Mouse (Mus musculus): ENCODE results near the gene Hdac4. TPM values are rescaled to one million over a fixed set of nuclear protein-coding genes. Genes with fewer than 3 reads are reported as not detected.

Hdac4 gene
- polyA plus RNA-seq, 1 experiment from 2014 or later, result 25.3 TPM

DNA sequence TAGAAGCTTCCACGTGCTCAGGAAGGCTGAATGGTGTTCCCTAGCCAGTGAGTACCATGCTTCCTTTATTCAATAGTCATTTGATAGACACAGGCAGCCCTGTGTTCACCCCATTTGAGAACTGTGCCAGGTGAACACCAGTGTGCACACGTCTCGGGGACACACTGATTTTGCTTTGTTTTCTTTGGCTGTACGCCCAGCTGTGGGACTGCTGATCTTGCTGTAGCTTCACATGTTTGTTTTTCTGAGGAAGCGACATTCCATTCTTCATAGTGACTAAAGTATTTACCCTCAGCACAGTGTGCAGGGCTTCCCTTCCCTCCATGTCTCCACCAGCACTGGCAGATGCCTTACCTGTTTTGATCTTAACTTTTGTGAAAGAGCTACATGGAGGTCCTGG, 312.4 kb downstream of the Hdac4 start:
- WGBS, result 74% methylated on average over 5 of the region's 5 CpGs
- H3K9ac ChIP-seq (ENCODE audit: low read depth, low read length), result no peak overlapping the region
- no peak overlapping the region for H3K4me3 ChIP-seq (ENCODE audit: low read depth, low read length)
- no peak for ATAC-seq
- H3K27me3 ChIP-seq (ENCODE audit: control insufficient read depth, insufficient read depth, low read depth, low read length), result no peaks in the 10 kb centered on the region
- H3K4me1 ChIP-seq (ENCODE audit: control insufficient read depth, insufficient read depth, low read length), result peaks cover 3% of the 10 kb centered on the region; the same call in 1 of the 2 replicates
- no peak overlapping the region for H3K27ac ChIP-seq (ENCODE audit: low read length)
- no peaks in the 10 kb centered on the region for H3K36me3 ChIP-seq (ENCODE audit: control insufficient read depth, insufficient read depth, low read length)
- H3K4me2 ChIP-seq (ENCODE audit: low read length), result no peak overlapping the region
- H3K9me3 ChIP-seq (replicated peaks; ENCODE audit: control insufficient read depth, low read length, poor library complexity, severe bottlenecking), result no peaks in the 10 kb centered on the region; the same call in 1 of the 2 replicates

DNA sequence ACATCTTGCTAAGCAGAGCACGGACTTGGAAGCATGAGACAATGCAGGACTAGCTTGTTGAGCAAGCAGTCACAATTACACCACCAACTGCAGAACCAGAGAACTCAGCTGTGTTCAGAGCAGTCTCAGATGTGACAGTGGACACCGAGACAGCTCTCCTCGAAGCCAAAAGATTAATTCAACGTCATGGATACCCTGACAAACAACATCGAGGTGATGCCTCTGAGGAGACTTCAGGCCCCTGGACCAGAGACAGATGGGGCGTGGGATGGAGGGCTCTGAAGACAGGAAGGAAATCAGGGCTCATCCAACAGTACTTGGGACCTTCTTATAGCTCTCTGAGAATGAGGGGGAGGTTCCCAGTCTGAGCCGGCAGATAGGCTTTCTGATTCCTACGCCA, 314.6 kb downstream of the Hdac4 start:
- Histone ChIP-seq H3K36me3 (ENCODE audit: control insufficient read depth, insufficient read depth, low read length) (no peaks in the 10 kb centered on the region), H3K9me3 (replicated peaks; ENCODE audit: control insufficient read depth, low read length, poor library complexity, severe bottlenecking) (no peaks in the 10 kb centered on the region; the same call in 1 of the 2 replicates), H3K4me2 (ENCODE audit: low read length) (no peak overlapping the region), H3K4me1 (ENCODE audit: control insufficient read depth, insufficient read depth, low read length) (peaks cover 3% of the 10 kb centered on the region; the same call in 1 of the 2 replicates), H3K27ac (ENCODE audit: low read length) (no peak overlapping the region), H3K27me3 (ENCODE audit: control insufficient read depth, insufficient read depth, low read depth, low read length) (no peaks in the 10 kb centered on the region), H3K4me3 (ENCODE audit: low read depth, low read length) (no peak overlapping the region), H3K9ac (ENCODE audit: low read depth, low read length) (no peak overlapping the region)
- WGBS, result 80% methylated on average over 8 of the region's 8 CpGs
- no peak for ATAC-seq

DNA sequence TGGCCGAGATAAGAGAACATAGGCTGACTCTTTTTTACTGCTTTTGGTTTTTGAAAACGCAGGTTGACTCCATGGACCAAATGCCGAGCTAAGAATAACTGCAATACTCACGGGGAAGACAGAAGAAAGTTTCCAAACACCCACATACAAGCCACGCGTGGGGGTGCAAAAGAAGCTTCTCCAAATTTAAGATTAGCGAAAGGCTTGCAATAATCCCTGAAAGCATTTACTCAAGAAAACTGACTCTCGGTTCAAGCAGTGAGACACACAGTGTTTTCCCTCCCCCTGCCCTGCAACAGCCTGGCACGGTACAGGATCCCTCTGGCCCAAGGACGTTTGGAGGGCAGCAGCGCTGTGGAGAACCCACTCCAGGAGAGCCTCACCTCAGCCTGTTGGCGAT, 315.3 kb downstream of the Hdac4 start:
- H3K4me2 ChIP-seq (ENCODE audit: low read length), result no peak overlapping the region

More for the DNA sequence above, 315.3 kb downstream of the Hdac4 start:
- no peak for ATAC-seq
- Histone ChIP-seq H3K4me1 (ENCODE audit: control insufficient read depth, insufficient read depth, low read length) (peaks cover 3% of the 10 kb centered on the region; the same call in 1 of the 2 replicates), H3K36me3 (ENCODE audit: control insufficient read depth, insufficient read depth, low read length) (no peaks in the 10 kb centered on the region), H3K9me3 (replicated peaks; ENCODE audit: control insufficient read depth, low read length, poor library complexity, severe bottlenecking) (no peaks in the 10 kb centered on the region; the same call in 1 of the 2 replicates), H3K9ac (ENCODE audit: low read depth, low read length) (no peak overlapping the region), H3K27me3 (ENCODE audit: control insufficient read depth, insufficient read depth, low read depth, low read length) (no peaks in the 10 kb centered on the region), H3K27ac (ENCODE audit: low read length) (no peak overlapping the region), H3K4me3 (ENCODE audit: low read depth, low read length) (no peak overlapping the region)
- 88% methylated on average over 12 of the region's 12 CpGs for WGBS

Measured in midbrain, embryonic 16.5 days (tissue).